Mouse (Mus musculus): ENCODE measurements around the gene Egfl7.

GRCm38 (mm10) chr2:26588573-26588972 is 8.8 kb downstream of the Egfl7 start:
- TF ChIP-seq CTCF (IDR thresholded peaks at IDR 0.05; ENCODE audit: extremely low read depth, insufficient read length, insufficient replicate concordance, low read depth, low read length) (no peak), POLR2A (IDR thresholded peaks at IDR 0.05; ENCODE audit: low read depth, low read length) (no peak)

Measured in small intestine, adult 2 months (tissue).